Mouse (Mus musculus): ENCODE results near the gene Ctsz. TPM values are rescaled to one million over a fixed set of nuclear protein-coding genes. Genes with fewer than 3 reads are reported as not detected.

The Ctsz gene
- polyA plus RNA-seq, 1 experiment: 284 TPM

DNA sequence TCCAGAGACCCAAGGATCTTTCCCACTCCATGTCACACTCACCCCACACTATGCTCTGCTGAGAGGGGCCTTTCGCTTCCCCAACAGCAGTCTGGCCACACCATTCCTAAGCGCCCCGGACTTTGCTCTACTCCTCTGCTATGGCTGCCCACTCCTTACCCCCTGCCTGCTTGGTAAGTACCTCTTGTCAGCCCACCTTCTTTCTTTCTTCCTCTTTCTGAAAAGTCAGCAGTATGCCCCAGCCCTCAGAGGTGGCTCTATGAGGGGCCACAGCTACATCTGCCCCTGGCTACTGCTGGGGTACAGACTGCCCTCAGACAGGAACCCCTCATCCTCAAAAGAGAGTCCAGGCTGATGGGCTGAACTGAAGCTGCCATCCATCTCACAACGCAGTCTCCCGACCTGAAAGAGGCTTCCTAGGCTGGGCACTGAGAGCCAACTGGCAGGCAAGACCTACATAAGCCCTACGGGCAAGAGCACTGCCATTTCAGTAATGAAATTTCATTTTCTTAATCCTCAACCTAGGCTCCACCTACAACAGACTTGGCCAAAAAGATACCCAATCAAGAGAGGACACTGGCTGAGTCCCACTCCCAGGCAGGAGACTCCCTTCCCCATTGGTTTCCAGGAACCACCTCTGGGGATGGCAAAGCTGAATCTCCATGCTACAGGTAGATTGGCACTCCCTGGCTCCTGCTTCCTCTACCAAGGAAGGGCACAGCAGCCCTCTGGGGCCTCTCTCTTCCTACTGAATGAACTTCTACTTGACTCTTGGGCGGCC is 1.7 kb downstream of the Ctsz start:
- H3K27ac ChIP-seq (ENCODE audit: control insufficient read depth, insufficient read depth, low read length): peak overlapping the region; percentile 50; the same call in 1 of the 2 replicates
- no peaks in the 10 kb centered on the region for H3K27me3 ChIP-seq (ENCODE audit: control insufficient read depth, insufficient read depth, low read length)
- TF ChIP-seq POLR2A (IDR thresholded peaks at IDR 0.05; ENCODE audit: control insufficient read depth, extremely low read depth, insufficient read depth, low read length, poor library complexity) (no peak), CTCF (IDR thresholded peaks at IDR 0.05; ENCODE audit: borderline replicate concordance, control insufficient read depth, extremely low read depth, insufficient read depth, low read length, poor library complexity) (no peak)
- 89% methylated on average over 7 of the region's 7 CpGs for WGBS
- no peak for DNase-seq
- peaks cover 35% of the 10 kb centered on the region for H3K4me1 ChIP-seq (replicated peaks; ENCODE audit: control insufficient read depth, insufficient read depth, low read length)
- no peaks in the 10 kb centered on the region for H3K36me3 ChIP-seq (ENCODE audit: control insufficient read depth, insufficient read depth, low read length)
- no peak overlapping the region for H3K4me3 ChIP-seq (ENCODE audit: control insufficient read depth, insufficient read depth, low read length)

DNA sequence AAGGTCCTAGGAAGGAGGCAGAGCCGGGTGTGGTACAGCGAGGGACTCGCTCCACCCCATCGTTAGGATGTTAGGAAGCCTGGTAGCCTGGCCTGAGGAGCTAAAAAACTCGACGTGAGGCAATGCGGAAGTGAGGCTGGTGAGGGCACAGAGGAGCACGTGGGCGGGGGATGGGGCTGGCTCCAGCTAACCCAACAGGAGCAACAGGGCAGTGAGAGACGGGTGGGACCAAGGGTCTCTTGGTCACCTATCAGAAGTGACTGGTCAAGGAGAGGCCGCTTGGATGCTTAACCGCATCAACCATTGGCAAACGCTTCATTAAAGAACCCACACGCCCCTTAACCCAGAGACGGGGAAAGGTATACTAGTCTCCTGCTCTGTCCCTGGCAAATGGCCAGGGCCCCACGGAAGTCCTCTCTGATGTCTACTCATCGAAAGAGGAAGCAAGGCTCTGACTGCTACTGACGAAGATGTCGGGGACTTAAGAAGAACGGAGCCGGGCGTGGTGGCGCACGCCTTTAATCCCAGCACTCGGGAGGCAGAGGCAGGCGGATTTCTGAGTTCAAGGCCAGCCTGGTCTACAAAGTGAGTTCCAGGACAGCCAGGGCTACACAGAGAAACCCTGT is 2.6 kb downstream of the Ctsz start:
- 74% methylated on average over 26 of the region's 26 CpGs for WGBS
- no peak overlapping the region for H3K27ac ChIP-seq (ENCODE audit: control insufficient read depth, insufficient read depth, low read length)
- no peaks in the 10 kb centered on the region for H3K36me3 ChIP-seq (ENCODE audit: control insufficient read depth, insufficient read depth, low read length)
- no peak overlapping the region for H3K4me3 ChIP-seq (ENCODE audit: control insufficient read depth, insufficient read depth, low read length)
- TF ChIP-seq POLR2A (IDR thresholded peaks at IDR 0.05; ENCODE audit: control insufficient read depth, extremely low read depth, insufficient read depth, low read length, poor library complexity) (no peak), CTCF (IDR thresholded peaks at IDR 0.05; ENCODE audit: borderline replicate concordance, control insufficient read depth, extremely low read depth, insufficient read depth, low read length, poor library complexity) (no peak)
- peaks cover 28% of the 10 kb centered on the region for H3K4me1 ChIP-seq (replicated peaks; ENCODE audit: control insufficient read depth, insufficient read depth, low read length)
- H3K27me3 ChIP-seq (ENCODE audit: control insufficient read depth, insufficient read depth, low read length): no peaks in the 10 kb centered on the region
- DNase-seq: no peak

- 98% methylated on average over 9 of the region's 9 CpGs for WGBS
- Histone ChIP-seq H3K4me1 (replicated peaks; ENCODE audit: control insufficient read depth, insufficient read depth, low read length) (peaks cover 27% of the 10 kb centered on the region), H3K27me3 (ENCODE audit: control insufficient read depth, insufficient read depth, low read length) (no peaks in the 10 kb centered on the region), H3K27ac (ENCODE audit: control insufficient read depth, insufficient read depth, low read length) (no peak overlapping the region), H3K4me3 (ENCODE audit: control insufficient read depth, insufficient read depth, low read length) (no peak overlapping the region), H3K36me3 (ENCODE audit: control insufficient read depth, insufficient read depth, low read length) (no peaks in the 10 kb centered on the region)
- no peak for DNase-seq
- TF ChIP-seq CTCF (IDR thresholded peaks at IDR 0.05; ENCODE audit: borderline replicate concordance, control insufficient read depth, extremely low read depth, insufficient read depth, low read length, poor library complexity): no peak
- TF ChIP-seq POLR2A (IDR thresholded peaks at IDR 0.05; ENCODE audit: control insufficient read depth, extremely low read depth, insufficient read depth, low read length, poor library complexity): no peak
Measured at GRCm38 (mm10) chr2:174434943-174435342, 3.9 kb downstream of the Ctsz start.

- peaks cover 33% of the 10 kb centered on the region for H3K36me3 ChIP-seq (ENCODE audit: control insufficient read depth, insufficient read depth, low read length)
- TF ChIP-seq CTCF (IDR thresholded peaks at IDR 0.05; ENCODE audit: borderline replicate concordance, control insufficient read depth, extremely low read depth, insufficient read depth, low read length, poor library complexity) (no peak), POLR2A (IDR thresholded peaks at IDR 0.05; ENCODE audit: control insufficient read depth, extremely low read depth, insufficient read depth, low read length, poor library complexity) (no peak)
- DNase-seq: no peak
- no peaks in the 10 kb centered on the region for H3K27me3 ChIP-seq (ENCODE audit: control insufficient read depth, insufficient read depth, low read length)
- H3K4me3 ChIP-seq (ENCODE audit: control insufficient read depth, insufficient read depth, low read length): no peak overlapping the region
- H3K4me1 ChIP-seq (replicated peaks; ENCODE audit: control insufficient read depth, insufficient read depth, low read length): no peaks in the 10 kb centered on the region
- no peak overlapping the region for H3K27ac ChIP-seq (ENCODE audit: control insufficient read depth, insufficient read depth, low read length)
- WGBS: 95% methylated on average over 10 of the region's 10 CpGs
Measured at GRCm38 (mm10) chr2:174428996-174429591, 9.7 kb downstream of the Ctsz start.

GRCm38 (mm10) chr2:174428076-174428835 is 10.6 kb downstream of the Ctsz start:
- 97% methylated on average over 18 of the region's 18 CpGs for WGBS
- no peak for TF ChIP-seq POLR2A (IDR thresholded peaks at IDR 0.05; ENCODE audit: control insufficient read depth, extremely low read depth, insufficient read depth, low read length, poor library complexity)
- TF ChIP-seq CTCF (IDR thresholded peaks at IDR 0.05; ENCODE audit: borderline replicate concordance, control insufficient read depth, extremely low read depth, insufficient read depth, low read length, poor library complexity): no peak
- no peak for DNase-seq
- Histone ChIP-seq H3K27ac (ENCODE audit: control insufficient read depth, insufficient read depth, low read length) (no peak overlapping the region), H3K4me3 (ENCODE audit: control insufficient read depth, insufficient read depth, low read length) (no peak overlapping the region), H3K27me3 (ENCODE audit: control insufficient read depth, insufficient read depth, low read length) (no peaks in the 10 kb centered on the region), H3K36me3 (ENCODE audit: control insufficient read depth, insufficient read depth, low read length) (peaks cover 33% of the 10 kb centered on the region), H3K4me1 (replicated peaks; ENCODE audit: control insufficient read depth, insufficient read depth, low read length) (no peaks in the 10 kb centered on the region)

DNA sequence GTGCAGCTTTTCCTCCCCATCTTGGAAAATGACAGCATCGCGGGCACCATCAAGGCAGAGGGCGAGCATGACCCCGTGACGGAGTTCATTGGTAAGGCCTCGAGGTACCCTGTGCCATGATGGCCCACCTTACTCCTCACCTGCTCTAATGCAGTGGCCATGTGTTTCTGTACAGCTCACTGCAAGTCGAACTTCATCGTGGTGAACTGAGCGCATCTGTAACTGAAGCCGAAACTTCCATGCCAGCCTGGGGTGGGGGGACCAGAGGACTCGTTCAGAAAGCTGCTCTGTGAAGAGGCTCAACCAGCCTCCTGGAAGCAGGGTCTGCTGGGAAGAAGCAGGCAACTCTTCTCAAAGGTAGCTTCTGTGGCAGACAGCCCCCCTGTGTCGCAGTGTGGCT is 12.0 kb downstream of the Ctsz start:
- peaks cover 37% of the 10 kb centered on the region for H3K36me3 ChIP-seq (ENCODE audit: control insufficient read depth, insufficient read depth, low read length)
- H3K4me3 ChIP-seq (ENCODE audit: control insufficient read depth, insufficient read depth, low read length): no peak overlapping the region
- no peaks in the 10 kb centered on the region for H3K27me3 ChIP-seq (ENCODE audit: control insufficient read depth, insufficient read depth, low read length)
- TF ChIP-seq CTCF (IDR thresholded peaks at IDR 0.05; ENCODE audit: borderline replicate concordance, control insufficient read depth, extremely low read depth, insufficient read depth, low read length, poor library complexity) (no peak), POLR2A (IDR thresholded peaks at IDR 0.05; ENCODE audit: control insufficient read depth, extremely low read depth, insufficient read depth, low read length, poor library complexity) (no peak)
- 95% methylated on average over 12 of the region's 12 CpGs for WGBS
- DNase-seq: no peak
- no peak overlapping the region for H3K27ac ChIP-seq (ENCODE audit: control insufficient read depth, insufficient read depth, low read length)
- no peaks in the 10 kb centered on the region for H3K4me1 ChIP-seq (replicated peaks; ENCODE audit: control insufficient read depth, insufficient read depth, low read length)
